Mouse (Mus musculus) adrenal gland, postnatal 36 days (tissue): ENCODE results near the gene Arhgef26. TPM values are rescaled to one million over a fixed set of nuclear protein-coding genes. Genes with fewer than 3 reads are reported as not detected.

ENCODE experiments used
- DNase-seq, 2 experiments: peaks; one replicate each; pipeline ENCODE4 v3.0.0; 2021; ENCODE audit warnings: mixed read lengths in 1 of 2
- total RNA-seq, 2 experiments: library from RNA; stranded (reverse); gene quantifications; 2 replicates each; pipeline ENCODE4 v1.2.3; 2021

The Arhgef26 gene
- total RNA-seq, 2 experiments from 2014 or later = 1.8 to 2.5 TPM

DNA sequence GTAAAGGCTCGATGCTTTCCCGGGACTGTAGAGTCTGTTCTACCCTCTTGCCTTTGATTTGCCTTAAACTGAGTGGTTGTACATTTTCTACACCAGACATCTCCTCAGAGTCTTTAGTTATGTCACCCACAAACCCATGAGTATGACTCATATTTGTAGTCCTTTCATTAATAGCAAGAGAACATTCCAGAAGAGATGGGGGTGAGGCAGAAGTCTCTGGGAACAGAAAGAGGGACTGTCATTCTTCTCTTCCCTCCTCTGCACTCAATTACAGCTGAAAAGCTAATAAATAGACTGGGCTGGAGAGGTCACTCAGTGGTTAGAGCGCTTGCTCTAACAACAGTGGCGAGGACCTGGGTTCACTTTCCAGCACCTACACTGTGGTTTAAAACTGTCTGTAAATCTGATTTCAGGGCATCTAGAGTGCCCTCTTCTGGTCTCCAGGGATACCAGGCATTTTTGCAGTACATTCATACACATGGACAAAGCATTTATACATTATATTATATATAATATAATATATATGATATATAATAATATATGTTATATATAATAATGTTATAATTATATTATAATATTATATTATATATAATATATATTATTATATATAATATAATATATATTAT, 111.8 kb downstream of the Arhgef26 start:
- no peak for DNase-seq

DNA sequence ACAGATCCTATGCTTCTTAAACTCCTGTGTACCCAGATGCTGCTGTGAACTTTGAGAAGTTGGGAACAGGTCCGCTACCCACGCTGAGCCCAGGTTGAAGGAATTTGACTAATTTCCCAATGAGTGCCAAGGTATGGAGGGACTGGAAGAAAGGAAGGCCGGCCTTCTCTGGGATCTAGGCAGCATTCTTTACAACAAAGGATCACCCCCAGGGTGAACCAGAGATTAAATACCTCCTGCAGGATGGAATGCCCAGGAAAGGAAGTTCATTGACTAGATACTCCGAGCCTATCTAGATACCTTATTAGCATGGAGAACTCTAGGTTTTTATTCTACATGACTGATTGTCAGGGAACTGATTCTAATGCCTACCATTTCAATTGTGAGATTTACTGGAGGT, 114.8 kb downstream of the Arhgef26 start:
- no peak for DNase-seq

DNA sequence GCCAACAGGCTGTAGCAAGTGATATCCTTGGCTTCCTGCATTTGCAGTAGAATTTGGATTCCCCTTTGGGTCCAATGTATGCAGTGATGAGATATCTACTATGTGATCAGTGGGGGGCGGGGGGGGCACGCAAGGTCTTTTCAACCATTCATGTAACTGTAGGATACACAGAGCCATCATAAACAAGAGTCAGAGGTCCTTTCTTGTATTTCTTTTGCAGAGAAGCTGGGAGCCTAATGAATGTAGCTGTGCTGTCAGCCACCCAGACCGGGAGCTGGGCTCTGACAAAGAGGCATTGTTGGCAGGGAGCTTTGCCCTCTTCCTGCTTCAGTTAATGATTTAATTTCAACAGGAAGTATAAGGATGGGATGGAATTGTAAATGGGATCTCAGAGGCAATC, 116.0 kb downstream of the Arhgef26 start:
- no peak for DNase-seq

DNA sequence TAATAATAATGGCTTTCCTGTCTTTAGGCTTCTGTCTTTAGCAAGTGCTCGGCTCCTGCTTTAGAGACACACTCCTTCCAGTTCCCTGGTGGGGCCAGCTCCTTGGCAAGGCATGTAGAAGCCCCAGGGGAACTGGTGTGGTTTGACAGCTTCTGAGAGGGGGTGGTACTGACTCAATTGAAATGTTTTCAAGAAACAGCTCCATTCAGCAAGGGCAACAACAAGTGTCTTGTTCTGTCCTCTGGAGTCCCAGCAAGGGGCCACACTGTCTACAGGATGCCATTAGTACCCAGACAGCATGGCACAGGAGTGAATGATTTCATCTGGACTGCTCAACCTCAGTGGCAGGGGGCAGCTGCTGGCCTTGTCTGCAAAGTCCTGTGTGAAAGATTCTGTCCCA, 117.7 kb downstream of the Arhgef26 start:
- no peak for DNase-seq

DNA sequence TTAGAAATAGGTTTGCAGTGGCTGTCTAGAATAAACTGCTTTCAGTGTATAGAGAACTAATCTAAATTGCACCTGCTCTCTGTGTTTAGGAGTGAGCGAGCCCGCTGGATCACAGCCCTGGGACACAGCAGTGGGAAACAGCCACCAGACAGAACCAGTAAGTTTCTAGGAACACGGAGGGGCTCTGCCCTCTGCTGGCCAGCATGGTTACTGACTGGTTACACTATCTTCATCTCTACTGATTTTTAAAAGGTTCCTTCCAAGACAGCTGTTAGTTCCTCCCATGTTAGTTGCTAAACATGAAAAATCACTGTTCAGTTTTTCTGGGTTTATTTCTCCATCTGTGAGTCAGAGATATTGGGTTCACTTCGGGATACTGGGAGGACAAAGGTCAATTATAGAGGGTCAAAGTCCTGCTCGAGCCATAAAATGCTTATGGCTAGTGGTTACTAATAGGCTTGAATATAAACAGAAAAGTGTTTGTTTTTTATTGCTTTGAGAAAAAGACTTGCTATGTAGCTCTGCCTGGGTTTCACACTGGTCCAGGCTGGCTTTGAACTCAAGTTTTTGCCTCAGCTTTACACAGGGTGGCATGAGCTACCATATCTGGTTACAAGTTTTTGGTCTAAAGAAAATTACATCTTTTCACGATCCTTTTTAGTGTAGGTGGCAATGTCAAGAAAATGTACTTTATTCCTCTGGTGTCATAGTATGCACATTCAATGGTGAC, 120.3 kb downstream of the Arhgef26 start:
- DNase-seq = peak; percentile 60 to 76

DNA sequence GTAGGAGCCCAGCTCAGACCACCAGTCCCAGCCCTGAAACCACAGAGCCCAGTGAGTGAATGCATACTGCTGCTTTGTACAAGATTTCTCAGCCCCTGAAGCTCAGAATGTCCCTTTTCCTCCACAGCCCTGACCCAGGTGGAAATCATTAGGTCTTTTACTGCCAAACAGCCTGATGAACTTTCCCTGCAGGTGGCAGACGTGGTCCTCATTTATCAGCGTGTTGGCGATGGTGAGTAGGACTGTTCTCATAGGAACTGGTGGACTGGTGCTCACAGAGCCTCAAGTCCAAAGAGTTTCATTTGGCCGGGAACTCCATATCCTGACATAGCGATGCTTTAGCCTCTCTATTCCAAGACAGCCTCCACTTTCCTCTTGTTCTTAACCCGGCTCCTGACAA, 121.3 kb downstream of the Arhgef26 start:
- DNase-seq = no peak

DNA sequence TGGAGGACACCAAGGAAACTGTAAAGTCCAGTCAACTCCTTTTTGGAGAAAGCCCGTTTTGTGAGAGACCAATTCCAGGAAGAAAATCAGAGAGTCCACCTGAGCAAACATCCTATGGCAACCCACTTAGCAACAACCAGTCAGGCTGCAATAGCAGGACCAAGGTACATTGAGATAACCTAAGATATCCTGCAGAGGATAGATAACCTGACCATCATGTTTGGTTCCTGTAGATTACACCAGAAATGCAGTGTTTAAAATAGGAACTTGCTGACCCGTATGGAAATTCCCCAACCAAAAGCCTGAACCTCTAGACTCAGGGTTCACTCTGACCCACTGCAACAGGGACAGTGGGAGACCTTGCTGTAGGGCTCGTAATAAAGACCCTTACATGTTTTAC, 126.1 kb downstream of the Arhgef26 start:
- no peak for DNase-seq

DNA sequence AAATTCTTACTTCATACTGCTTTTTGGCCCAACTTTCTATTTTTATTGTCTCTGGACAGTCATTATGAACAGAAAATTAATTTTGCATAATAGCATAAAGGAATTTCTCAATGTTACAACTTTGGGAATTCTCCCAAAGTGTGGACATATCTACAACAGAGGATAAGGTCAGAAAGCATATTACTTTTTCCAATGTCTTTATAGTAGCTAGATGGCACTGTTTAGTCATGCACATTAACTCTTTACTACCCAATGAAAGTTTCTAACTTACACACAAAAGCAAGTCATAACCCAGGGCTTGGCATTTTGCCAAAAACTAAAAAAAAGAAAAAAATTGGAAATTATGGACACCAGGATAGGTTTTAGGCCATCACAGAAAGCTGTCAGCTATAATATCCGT, 132.0 kb downstream of the Arhgef26 start:
- no peak for DNase-seq

DNA sequence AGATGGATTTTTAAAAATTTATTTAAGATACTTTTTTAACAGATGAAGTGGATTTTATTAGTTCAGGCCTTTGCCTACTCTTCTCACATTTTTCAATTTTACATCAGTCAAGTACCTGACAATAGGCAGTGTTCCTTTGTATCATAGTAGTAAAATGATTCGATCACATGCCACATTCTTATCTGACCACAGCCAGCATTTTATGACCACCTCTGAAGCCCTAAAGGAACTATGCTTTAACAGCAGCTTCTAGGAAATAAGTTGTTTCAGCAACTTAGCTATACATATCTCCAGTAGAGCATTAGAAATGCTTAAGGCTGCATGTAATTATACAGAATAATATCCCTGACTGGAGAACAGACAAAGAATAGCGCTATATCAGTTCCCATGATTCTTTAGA, 146.2 kb downstream of the Arhgef26 start:
- no peak for DNase-seq

DNA sequence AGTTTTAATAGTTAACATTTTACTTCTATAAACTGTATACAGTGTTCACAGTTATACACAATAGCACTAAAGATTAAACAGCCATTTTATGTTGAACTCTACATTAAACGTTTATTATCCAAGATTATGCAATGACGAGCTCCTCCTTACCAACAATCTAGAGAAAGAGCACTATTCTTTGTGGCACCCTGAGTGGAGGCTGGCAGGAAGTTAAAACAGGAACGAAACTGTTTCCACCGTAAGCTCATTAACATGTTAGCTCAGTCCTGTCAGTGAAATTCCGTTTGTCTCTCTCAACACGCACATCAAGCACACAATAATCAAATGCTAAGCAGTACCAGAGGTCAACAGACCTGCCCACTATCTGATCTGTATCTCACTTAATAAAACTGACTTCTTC, 154.4 kb downstream of the Arhgef26 start:
- DNase-seq = no peak

DNA sequence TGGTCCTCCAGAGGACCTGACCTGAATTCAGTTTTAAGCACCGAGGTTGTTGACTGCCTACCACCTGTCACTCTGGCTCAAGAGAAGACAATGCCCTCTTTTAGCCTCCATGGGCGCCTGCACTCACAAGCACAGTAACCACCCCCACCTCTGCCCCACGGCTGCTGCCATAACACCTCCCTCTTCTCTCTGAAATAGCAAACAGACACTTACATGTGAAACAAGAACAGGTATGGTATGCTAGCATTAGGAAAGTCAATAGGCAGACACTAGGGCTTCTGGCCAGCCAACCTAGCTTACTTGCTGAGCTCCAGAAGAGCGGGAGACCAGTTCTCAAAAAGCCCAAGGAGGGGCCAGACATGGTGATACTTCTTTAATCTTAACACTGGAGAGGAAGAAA, 161.2 kb downstream of the Arhgef26 start:
- no peak for DNase-seq

DNA sequence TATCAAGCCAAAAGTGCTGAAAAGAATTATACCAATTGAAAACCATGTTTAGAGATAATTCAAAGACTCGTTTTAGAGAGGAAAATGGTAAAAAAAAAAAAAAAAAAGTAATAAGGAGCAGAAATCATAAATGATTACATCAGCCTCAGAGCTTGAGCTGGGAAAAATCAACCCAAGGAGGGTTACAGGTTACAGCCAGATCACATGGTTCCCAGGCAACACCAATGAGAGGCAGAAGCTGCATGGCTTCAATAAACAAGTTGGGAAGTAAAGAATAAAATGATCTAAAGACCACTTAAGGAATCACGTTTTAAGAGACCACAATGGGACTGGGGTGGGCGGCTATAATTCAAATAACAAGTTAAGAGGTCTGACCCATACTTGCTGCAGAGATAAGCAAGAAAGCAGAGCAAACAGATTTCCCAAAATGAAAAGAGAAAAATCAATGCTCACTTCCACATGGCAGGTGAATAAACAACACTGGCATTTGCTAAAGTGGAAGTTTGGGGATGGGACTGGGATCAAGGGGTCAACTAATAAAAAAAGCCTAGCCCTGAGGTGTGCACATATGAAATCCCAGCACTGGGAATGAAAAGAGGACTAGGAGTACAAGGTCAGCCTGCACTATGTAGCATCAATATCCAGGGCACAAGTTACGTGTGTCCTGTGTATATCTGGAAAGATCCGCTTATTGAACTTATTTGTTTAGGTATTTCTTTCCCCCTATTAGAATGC, 167.2 kb downstream of the Arhgef26 start:
- DNase-seq = no peak

DNA sequence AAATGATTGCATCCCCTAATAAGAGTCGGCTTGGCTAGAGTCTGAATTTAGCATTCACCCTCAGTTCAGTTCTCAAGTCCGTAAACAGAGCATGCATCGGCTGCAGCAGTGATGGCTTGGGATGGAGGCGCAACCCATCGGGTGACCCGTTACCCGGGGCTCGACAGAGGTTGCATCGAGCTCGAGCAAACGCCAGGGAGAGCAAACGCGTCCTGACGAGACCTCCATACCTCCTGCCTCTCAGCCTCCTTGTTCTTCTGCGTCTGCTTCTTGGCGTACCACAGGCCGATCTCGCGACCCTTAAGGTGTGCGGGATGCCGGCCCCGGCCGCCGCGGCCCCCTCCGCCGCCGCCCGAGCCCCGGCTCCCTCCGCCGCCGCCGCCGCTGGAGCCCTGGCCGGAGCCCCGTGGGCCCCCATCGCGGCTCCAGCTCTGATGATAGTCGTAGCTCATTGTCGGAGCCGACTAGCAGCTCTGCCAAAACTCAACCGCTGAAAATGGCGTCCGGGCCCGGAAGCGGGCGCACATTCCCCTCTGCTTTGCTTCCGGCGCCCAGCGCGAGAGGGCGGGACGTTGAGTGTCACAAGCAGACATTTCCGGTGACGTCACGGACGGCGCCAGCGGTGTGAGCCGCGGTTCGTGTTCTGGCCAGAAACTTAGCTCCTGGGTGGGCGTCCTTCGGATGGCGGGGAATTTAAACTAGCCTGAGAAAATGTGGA, 168.5 kb downstream of the Arhgef26 start, which contains the start of gene Dhx36:
Gene Dhx36, minus strand, starts transcription at position 517 of the 718 bp plus-strand sequence.
- peak; percentile 97 to 98 for DNase-seq

DNA sequence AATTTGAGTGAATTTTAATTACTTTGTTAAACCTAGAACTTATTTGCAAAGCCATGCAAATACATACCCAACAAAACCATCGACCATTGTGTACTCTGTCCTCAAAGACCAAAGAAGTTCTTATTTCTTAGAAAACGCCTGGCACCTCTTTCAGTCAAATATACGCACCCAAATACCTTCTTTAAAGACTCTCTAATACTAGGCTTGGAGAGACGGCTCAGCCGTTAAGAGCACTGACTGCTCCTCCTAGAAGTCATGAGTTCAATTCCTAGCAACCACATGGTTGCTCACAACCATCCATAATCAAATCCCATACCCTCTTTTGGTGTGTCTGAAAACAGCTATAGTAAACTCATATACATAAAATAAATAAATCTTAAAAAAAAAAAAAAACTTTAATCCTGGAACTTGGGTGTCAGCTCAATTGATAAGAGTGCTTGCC, 169.1 kb downstream of the Arhgef26 start:
- DNase-seq = no peak

Other genes with a start within 250 kb of the Arhgef26 start
- 10 to 100 TPM; 35.7 to 36.1 TPM for gene Dhx36, start 168.7 kb downstream of the Arhgef26 start, total RNA-seq